Mouse (Mus musculus) activated CD4-positive, CD25-positive, alpha-beta regulatory T cell (primary cell): Measurements from ENCODE around the gene Pten. TPM values are rescaled to one million over a fixed set of nuclear protein-coding genes. Genes with fewer than 3 reads are reported as not detected.

Source experiments
- polyA plus RNA-seq, 2 experiments: library from polyadenylated mRNA; unstranded; fragments of 100-300 nt; shearing (Covaris generic); gene quantifications; one replicate each; pipeline ENCODE4 v1.2.1; 2017

Gene Pten
- polyA plus RNA-seq: 10 to 100 TPM; 36.8 to 47.5 TPM

GRCm38 (mm10) chr19:32756900-32757725 is at the start of gene Pten:
Gene Pten, plus strand, starts transcription at chr19:32757497.

GRCm38 (mm10) chr19:32739686-32740085 is 17.6 kb upstream of the Pten start, which contains the start of gene Atad1:
Gene Atad1, minus strand, starts transcription at chr19:32739786.

Other genes with a start within 250 kb of the Pten start
- gene Papss2, start 161.7 kb upstream of the Pten start, polyA plus RNA-seq: under 1 TPM; 0.36 to 0.84 TPM
- gene Atad1, start 17.7 kb upstream of the Pten start, polyA plus RNA-seq: 10 to 100 TPM; 88.6 to 96.6 TPM